Mouse (Mus musculus) gastrocnemius, postnatal 4 days (tissue): ENCODE results near the gene Calm5. TPM values are rescaled to one million over a fixed set of nuclear protein-coding genes. Genes with fewer than 3 reads are reported as not detected.
"Not testable (repeated sequence)": the region's sequence is repeated elsewhere in the genome, so short reads cannot be mapped to it uniquely, and the experiment has no call there.

Experiments
- DNase-seq, 2 experiments: peaks; one replicate each; pipeline ENCODE4 v3.0.0; 2021 to 2022; ENCODE audit warnings: low spot score in 2 of 2, mixed read lengths in 2 of 2
- long read RNA-seq, 2 experiments: library from polyadenylated mRNA; stranded (forward); transcript quantifications; one replicate each; pipeline ENCODE4 v2.0.0; 2021
- total RNA-seq, 2 experiments: library from RNA; stranded (reverse); gene quantifications; 2 replicates each; pipeline ENCODE4 v1.2.3; 2021

Gene Calm5
- total RNA-seq: not detected
- long read RNA-seq, experiment 1, partial matches to known transcripts: 0 of 2 reads
- long read RNA-seq, experiment 1, other reads (novel, unspliced or antisense): 0 of 2 reads
- long read RNA-seq, experiment 2: 0 reads

DNA sequence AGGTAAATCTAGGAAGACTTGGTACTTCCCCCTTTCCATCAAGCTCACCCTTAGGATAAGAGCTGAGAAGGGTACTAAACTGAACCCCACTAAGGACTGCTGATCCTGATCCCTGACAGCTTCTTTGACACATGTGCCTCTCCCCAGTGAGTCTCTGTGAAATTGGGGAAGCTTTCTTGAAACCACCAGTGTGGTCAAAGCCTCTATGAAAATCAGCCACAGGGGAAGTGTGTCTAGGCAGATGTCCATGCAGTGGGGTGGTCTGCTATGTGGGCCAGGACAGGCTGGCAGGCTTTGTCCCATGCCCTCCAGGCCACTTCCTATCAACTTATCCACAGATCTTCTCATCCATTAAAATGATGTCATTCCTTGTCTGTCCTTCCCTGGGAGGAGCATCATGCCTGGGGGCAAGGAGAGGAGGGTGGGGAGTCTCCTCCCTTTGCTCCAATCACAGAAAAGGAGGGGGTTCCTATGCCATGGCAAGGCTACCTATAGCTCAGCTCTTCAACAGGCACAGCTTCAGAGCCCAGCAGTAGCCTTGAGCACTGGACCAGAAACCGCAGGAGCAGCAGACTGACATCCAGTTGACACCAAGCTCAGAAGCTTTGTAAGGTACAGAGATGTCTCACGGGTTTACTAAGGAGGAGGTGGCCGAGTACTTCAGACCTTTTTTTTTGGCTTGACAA is at the start of gene Calm5:
TSS of gene Calm5 (plus strand) at position 526 of the 686 bp plus-strand sequence.
- not testable (repeated sequence) for DNase-seq

DNA sequence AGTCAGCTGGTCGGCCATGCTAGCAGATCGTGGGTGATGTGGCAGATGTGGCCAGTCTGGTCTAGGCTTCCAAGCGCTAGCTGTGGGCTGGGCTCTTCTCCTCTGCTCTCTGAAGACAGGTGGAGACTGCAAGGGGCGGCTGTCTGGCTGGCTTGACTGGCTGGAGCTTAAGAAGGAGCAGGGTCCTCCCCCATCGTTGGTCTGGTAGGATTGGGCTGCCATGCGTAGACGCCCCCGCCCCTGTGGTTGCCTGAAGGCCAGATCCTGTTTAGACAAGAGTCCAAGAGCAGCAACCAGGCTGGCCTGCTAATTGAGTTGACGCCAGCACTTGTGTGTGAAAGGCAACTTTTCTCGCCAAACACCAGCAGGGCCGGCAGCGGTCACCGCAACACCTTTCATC is 49.8 kb upstream of the Calm5 start, which contains the start of gene Calml3:
TSS of gene Calml3 (minus strand) at position 131 of the 400 bp plus-strand sequence.
- no peak for DNase-seq

DNA sequence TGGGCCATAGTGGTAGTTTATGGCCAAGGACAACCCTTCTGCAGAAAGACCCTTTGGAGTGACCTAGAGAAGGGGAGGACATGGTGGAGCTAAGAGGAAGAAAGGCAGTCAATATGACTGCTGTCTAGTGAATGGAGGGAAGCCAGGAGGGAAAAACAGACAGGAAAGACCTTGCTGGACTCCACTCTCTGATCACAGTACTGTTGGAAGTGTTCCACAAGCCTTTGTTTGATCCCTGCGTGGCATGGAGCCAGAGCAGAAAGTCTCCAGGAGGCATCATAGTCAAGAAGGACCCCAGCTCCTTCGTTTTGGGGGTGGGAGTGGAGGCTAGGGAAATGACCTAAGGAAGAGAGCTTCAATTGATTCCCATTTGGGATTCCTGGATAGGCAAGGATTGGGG is 48.8 kb upstream of the Calm5 start:
- DNase-seq: no peak

DNA sequence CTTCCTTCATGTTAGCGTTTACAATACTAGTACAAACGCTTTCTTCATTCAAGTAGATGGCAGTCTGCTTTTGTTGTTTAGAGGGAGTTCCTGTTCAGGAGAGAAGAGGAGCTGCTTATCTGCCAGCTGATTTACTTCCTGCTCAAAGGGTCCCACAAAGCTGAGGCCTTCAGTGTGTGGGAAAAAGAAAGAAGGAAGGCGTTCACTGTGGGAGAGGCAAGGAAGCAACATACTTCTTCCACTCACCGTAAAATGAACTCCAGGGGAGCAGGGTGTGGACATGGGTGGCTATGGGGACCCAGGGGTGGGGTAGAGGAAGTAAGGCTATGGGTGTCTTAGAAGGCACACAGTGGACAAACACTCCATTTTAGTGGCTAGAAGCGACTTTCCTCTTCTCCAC is 48.3 kb upstream of the Calm5 start:
- DNase-seq: no peak

DNA sequence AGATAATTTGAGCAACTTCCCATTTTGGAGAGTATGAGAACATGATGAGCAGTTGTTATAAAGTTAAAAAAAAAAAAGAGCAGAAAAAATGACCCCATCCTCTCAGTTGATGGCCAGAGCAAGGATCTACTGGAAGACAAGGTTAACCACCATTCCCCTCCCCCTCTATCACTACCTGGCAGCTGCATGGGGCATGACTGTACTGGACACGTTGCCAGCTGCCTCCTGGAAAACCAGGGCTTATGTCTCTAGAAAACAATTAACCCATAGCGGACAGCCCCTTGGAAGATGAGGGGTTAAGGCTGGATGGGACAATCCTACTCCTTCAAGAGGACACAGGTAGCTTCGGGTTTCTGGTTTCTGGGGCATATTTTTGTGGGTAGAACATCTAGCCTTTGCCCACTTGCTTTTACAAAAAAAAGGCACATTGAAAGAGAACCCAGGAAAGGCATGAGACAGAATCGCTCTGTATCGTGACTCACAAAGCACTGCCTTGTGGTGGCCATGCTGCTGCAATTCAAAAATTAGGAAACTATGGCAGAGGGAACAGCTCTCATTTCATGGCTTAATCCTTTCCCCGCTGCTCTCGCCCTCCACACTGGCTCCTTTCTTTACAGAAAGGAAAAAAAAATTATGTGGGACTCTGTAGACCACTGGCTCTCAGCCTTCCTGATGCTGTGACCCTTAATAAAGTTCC is 46.7 kb upstream of the Calm5 start:
- DNase-seq: no peak

DNA sequence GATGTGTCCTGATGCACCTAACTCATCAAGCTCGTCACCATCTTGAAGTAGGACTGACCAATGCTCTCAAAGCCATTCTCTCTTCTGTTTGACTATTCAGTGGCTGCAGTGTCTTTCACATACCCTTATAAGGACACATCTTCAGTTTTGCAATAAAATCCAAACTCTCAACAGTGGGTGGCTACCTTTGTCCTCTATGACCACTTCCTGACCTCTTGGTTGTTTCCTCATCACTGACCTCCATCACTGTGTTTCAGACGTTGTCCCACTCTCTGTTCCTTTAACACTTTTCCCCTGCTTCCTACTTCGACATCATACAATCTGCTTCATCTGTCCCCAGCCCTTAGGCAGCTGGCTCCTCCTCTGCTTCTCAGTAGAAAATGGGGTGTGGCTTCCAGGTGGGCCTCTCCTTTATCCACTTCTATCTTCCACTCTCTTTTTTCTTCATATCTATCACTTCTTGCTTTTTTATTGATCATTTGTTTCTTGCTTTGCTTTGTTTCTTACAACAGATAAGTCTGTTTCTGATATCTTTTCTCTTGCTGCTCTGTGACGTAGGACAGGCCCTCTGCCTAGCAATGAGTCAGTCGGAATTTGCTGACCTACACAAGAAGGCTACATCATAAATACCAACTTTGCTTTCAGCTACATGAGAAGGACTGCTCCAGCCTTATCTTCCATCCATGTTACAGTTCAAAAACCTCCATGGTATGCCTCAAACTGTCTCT is 35.8 kb upstream of the Calm5 start:
- no peak for DNase-seq

DNA sequence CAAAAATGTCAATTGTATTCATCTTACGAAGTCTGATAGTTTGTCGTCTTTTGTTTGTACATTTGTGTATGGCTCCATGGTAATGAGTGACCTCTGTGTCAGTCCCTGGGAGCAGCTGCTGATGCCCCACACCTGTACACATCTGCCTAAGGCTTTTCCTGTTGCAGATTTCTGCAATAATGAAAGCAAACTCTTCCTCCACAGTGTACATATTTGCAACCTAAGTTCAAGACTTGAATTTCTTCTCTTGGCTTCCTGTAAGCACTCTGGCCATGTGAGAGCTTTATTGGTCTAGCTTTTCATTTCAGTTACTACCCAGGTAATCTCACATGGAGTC is 35.3 kb upstream of the Calm5 start:
- DNase-seq: no peak

DNA sequence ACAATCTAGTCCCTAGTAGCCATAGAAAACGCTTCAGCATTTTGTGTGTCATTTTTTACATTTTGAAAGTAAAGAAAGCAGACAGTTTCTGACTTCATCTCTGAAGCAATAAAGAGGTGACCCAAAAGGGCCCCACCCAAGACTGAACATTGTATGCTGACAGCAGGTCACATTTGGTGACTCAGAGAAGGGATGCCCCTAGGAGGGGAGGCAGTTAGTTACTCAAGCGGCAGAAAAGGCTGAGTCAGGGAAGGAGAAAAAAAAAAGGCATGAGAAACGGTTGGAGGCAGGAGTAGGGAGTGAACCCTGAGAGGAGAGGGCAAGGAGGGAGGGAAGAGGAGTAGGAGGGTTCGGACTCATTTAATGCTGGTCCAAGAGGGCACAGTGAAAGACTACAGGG is 31.9 kb upstream of the Calm5 start:
- no peak for DNase-seq

DNA sequence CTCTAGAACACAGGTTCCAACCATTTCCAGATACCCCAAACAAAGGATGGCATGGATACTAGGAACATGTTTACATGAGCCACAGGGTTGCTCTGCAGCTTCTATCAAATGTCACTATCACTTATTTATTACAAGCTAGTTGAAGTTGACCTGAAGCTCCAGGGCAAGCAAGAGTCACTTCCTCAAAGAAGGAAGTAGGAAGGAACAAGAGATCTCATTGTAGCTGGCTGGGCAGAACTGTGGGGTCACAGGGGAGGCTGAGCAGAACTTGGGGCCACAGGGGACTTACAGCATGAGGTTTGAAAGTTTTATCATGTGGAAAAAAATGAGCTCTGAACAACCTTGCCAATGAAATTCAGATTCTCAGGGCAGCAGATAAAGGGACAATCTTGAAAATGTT is 28.2 kb upstream of the Calm5 start:
- no peak for DNase-seq

DNA sequence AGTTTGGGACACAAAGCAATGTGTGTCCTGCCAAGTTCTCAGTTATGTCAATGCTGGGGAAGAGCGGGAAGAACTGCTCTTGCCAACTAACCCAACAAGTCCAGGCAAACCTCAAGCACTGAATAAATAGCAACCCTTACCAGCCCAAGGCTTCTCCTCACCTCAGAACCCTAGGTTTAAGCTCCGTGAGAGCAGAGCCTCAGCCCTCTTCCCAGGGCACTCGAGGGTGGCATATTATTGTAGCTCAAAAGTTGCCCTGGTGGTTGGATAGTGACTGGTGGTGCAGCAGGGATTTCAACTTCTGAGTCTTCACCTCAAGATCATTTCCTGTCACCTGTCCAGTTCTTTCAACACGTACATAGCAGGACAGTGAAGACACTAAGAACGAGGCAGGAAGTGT is 22.4 kb upstream of the Calm5 start:
- DNase-seq: no peak

DNA sequence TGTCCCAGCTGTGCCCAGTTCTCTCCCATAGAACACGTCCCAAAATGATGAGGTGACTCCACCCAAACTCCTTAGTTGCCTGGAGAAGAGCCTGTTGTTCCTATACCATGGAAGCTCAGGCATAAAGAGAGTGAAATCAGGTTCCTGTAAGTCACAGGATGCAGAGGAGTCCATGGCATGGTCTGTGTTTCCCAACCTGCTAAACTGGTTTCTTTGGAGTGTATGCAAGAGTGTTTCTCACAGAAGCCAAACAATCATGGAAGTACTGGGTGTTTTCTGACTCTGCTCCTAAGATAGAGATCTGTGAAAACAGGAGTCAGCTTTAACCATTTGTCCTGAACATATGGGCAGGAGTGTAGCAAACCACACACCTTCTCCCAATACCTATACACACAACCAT is 22.0 kb upstream of the Calm5 start:
- DNase-seq: no peak

DNA sequence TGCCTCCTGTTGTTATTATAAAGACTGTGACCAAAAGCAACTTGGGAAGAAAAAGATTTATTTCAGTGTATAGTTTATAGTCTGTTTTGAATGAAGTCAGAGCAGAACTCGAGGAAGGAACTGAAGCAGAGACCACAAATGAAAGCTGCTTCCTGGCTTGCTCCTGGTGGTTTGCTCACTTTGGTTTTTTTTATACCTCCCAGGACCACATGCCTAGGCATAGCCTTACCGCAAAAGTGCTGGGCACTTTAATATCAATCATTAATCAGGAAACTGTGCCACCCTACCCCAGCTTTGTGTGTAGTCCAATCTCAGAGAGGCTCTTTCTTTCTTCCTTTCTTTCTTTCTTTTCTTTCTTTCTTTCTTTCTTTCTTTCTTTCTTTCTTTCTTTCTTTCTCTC is 21.5 kb upstream of the Calm5 start:
- no peak for DNase-seq

DNA sequence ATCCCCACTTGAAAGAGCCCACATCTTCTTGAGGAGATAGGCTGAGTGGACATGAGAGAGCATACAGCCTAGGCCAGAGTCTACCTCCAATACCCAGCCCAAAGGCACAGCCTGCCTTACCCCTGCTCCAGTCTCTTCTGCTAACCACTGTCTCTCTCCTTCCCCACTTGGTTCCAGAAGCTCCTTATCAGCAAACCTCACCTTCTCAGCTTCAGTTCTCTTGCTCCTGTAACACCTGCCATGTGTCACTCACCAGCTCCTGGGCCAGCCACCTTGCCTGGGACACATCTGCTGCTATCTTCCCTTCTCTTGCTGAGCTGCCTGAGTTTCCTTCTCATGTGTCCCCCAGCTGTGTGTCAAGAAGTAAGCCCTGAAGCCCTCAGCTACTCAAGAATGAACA is 20.3 kb upstream of the Calm5 start:
- not testable (repeated sequence) for DNase-seq

DNA sequence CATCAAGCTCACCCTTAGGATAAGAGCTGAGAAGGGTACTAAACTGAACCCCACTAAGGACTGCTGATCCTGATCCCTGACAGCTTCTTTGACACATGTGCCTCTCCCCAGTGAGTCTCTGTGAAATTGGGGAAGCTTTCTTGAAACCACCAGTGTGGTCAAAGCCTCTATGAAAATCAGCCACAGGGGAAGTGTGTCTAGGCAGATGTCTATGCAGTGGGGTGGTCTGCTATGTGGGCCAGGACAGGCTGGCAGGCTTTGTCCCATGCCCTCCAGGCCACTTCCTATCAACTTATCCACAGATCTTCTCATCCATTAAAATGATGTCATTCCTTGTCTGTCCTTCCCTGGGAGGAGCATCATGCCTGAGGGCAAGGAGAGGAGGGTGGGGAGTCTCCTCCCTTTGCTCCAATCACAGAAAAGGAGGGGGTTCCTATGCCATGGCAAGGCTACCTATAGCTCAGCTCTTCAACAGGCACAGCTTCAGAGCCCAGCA is 16.6 kb upstream of the Calm5 start, which contains the start of gene Calm4:
TSS of gene Calm4 (plus strand) at position 446 of the 496 bp plus-strand sequence.
- not testable (repeated sequence) for DNase-seq

DNA sequence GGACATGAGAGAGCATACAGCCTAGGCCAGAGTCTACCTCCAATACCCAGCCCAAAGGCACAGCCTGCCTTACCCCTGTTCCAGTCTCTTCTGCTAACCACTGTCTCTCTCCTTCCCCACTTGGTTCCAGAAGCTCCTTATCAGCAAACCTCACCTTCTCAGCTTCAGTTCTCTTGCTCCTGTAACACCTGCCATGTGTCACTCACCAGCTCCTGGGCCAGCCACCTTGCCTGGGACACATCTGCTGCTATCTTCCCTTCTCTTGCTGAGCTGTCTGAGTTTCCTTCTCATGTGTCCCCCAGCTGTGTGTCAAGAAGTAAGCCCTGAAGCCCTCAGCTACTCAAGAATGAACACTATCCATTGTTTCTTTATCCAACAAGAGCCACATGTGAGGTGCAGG is 13.3 kb upstream of the Calm5 start:
- DNase-seq: not testable (repeated sequence)

DNA sequence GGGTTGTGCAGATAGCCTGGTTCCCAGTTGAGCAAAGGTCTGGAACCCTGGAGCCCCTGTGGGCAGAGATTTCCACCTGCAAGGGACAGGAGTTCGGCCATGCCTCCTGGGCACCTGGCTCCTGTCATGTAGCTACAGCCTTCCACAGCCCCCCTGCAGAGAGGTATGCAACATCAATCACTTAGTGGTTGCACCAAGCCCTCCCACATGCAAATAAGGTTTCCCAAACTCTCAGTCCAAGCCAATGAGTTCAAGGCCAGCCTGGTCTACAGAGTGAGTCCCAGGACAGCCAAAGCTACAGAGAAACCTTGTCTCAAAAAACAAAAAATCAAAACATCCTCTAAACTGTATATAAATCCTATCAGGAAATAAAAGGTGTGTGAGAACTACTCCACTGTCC is 3.6 kb upstream of the Calm5 start:
- no peak for DNase-seq

DNA sequence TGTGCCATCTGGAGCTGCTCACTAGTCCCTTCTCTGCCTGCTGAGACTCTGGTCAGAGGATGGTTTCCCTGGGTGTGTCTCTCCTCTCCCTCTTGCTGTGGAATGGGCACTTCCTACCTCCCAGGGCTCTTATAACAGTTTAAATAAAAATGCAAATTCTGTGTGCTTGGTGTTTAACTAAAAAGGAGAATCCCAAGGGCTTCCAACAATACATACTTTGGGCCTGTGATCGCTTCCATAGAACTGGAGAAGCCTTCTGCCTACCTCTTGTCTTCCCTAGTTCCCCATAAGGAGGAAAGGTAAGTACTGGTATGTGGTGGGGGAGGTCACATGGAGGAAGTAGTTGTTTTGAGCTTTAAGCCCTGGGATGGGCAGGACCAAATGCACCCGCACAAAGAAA is 883 bp downstream of the Calm5 start:
- no peak for DNase-seq

DNA sequence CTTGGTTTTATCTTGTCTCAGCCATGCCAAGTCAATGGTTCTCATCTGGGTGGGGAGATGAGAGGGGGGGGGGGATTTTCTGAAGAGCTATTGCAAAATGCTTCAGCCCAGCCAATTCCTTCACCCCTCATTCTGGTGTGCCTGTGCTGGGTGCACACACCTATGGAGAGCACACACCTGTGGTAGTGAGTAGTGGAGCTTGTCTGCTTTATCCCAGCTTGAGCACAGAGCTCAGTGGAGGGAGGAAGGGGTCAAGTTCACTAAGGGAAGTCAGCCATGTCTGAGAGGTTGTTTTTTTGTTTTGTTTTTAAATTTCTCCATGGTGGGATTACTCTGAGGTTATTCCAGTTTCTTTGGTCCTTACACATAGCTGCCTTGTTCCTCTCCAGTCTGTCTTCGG is 2.3 kb downstream of the Calm5 start:
- DNase-seq: no peak

DNA sequence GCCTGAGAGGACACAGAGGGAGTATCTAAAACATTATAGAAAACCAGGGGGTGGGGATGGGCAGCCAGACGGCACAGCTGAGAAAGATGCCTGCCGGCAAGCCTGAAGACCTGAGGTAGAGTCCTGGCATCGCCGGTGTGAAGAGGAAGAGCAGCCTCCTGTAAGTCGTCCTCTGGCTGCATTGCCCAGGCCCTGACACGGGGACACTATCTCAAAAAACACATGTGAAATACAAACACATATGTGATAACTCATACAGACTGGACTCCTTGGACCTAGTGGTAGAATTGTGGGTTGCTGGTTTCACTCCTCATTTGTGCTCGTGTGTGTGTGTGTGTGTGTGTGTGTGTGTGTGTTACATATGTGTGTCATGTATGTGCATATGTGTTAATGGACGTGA is 7.3 kb downstream of the Calm5 start:
- DNase-seq: no peak

DNA sequence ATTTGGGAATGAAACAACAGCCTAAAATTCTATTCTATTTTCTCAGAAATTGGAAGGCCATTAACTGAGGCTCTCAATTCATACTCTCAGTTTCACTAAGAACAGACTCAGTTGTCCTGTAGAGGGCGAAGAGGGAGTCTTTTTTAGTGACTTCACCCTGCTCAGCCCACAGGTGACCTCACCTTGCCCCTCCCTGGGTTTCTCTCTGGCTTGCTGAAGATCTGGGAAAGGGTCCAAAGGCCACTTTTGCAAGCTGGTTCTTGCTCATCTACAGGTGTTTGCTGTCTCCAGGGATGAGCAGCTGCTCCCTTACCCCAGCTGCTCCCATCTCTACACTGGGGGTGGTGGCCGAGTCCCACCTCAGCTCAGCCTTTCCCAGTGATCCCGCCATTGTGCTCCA is 8.4 kb downstream of the Calm5 start:
- DNase-seq: no peak

DNA sequence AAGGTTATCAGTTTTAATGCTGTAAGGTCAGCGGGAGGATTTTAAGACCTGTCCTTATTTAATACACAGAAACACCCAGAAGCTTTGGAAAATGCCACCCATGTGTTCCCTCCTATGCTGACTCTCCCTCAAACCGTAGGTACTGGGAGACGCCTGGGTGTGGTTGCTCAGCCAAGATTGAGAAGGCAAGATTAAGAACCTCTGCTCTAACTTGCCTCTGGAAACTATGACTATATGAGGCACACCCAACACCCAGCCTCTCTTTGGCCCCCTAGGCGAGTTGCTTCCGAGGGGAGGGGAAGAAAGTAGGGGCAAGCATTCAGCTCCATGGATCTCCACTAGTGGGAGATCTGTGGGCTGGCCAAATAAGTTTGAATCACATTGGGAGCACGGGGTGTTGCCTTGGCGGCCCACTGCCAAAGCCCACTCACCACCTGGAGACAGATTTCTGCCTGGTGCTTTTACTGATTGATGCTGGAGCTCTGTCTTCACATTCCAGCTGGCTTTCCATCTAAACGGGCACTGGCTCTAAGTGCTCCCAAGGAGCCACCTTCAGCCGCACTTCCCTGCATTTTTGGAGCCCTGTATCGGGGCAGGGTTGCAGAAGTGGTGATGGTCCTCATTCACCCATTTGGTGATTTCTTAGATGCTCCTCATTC is 9.1 kb downstream of the Calm5 start:
- DNase-seq: no peak
